Mouse (Mus musculus) mature B cell (primary cell): Measurements from ENCODE around the gene Rasgrp4.
"Not testable (repeated sequence)": the region's sequence is repeated elsewhere in the genome, so short reads cannot be mapped to it uniquely, and the experiment has no call there.

ENCODE experiments used
- in situ Hi-C: fragments of 300-500 bp; cut with MboI; formaldehyde crosslinking; loops from 2 replicates; pipeline ENCODE4 v1.14.3; 2019

The Rasgrp4 gene

GRCm38 (mm10) chr7:29134693-29135386 lies at the start of gene Rasgrp4:
Gene Rasgrp4 (plus strand): TSS chr7:29134851.
- in situ Hi-C loops = no loop called here

GRCm38 (mm10) chr7:29085981-29086380 lies 48.7 kb upstream of the Rasgrp4 start:
- in situ Hi-C loops = no loop called here

- in situ Hi-C loops = no loop called here
These were observed 47.7 kb upstream of the Rasgrp4 start for GRCm38 (mm10) chr7:29086902-29087301.

DNA sequence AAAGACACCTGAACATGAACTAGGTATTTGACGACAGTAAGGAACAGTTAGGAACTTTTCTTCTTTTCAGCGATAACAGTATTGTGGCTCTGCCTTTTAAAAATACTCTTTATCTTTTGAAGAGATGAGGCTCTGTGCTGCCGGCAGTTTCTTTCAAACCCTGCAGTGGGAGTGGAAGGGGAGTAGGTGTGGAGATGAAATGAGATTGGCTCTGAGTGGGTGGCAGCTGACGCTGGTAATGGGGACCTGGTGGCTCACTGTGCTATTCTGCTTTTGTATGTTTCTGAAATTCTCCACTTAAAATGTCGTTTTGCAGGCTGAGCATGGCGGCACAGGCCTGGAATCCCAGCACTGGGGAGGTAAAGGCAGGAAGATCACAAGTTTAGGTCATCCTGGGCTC lies 45.8 kb upstream of the Rasgrp4 start:
- in situ Hi-C loops = no loop called here

DNA sequence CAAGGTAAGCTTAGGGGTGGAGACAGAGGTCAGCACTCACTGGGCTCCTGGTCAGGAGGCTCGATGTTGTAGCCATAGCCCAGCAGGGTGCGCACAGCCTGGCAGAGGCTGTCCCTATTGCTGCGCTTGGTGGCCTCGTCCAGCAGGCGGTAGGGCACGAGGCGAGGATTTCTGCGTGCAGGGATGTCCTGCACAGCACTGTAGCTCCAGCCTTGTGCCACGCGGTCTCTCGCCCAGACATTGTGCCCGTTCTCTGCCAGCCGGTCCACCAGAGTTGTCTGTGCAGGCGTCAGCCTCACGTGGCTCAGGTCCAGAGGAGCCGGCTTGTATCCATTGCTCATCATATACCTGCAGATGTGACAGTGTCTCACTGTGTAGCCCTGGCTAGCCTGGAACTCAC lies 37.5 kb upstream of the Rasgrp4 start:
- in situ Hi-C loops = no loop called here

- in situ Hi-C loops = no loop called here
These were observed 33.2 kb upstream of the Rasgrp4 start for GRCm38 (mm10) chr7:29101286-29102017.

GRCm38 (mm10) chr7:29108992-29109955 lies 25.4 kb upstream of the Rasgrp4 start:
- in situ Hi-C loops = no loop called here

DNA sequence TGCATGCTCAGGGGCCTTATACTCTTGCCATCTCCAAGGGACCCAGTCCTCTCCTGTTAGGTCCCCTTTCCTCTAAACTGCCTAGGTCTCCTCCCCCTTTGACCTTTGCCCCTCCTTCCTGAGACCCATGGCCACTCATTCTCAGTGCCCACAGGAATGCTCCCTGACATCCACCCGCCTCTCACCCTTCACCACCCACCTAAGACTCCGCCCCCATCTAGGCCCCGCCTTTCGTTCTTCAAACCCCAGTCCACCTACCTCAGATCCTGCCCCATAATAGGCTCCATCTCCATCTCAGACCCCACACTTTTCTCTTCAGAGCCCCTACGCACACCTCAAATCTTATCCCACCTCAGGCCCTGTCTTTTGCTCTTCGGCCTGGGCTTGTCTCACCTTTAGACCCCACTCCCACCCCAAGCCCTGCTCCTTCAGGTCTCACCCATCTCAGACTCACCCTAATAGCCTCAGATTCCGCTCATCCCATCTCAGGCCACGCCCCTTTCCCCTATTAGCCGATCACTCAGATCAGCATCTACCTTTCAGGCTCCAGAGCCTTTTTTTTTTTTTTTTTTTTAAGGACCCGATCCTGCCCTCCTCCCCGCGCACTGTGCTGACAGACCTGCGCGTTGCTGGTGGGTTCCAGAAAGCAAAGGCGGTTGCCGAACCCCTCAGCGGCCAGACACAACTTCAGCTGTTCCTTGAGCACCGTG lies 16.4 kb upstream of the Rasgrp4 start:
- in situ Hi-C loops = no loop called here

DNA sequence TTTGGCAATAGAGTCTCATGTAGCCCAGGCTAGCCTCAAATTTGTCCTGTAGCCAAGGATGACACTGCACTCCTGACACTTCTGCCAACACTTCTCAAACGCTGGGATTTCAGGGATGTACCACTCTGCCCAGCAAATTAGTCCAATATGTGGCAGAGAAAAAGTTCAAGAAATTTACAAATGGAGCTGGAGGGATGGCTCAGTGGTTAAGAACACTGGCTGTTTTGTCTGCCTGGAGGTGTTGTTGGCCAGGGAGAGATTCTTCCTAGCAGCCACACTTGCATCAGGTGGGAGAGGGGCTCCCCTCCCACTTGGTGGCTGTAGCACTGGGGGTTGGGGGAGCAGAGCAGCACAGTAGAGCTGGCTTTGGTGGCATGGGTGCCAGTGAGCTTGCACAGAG lies 15.1 kb upstream of the Rasgrp4 start:
- in situ Hi-C loops = no loop called here

GRCm38 (mm10) chr7:29122821-29123220 lies 11.8 kb upstream of the Rasgrp4 start:
- in situ Hi-C loops = loop anchor here (10.0 kb wide), 1 partner anchor 122 kb away; the partner anchor contains the start of gene 2200002D01Rik

DNA sequence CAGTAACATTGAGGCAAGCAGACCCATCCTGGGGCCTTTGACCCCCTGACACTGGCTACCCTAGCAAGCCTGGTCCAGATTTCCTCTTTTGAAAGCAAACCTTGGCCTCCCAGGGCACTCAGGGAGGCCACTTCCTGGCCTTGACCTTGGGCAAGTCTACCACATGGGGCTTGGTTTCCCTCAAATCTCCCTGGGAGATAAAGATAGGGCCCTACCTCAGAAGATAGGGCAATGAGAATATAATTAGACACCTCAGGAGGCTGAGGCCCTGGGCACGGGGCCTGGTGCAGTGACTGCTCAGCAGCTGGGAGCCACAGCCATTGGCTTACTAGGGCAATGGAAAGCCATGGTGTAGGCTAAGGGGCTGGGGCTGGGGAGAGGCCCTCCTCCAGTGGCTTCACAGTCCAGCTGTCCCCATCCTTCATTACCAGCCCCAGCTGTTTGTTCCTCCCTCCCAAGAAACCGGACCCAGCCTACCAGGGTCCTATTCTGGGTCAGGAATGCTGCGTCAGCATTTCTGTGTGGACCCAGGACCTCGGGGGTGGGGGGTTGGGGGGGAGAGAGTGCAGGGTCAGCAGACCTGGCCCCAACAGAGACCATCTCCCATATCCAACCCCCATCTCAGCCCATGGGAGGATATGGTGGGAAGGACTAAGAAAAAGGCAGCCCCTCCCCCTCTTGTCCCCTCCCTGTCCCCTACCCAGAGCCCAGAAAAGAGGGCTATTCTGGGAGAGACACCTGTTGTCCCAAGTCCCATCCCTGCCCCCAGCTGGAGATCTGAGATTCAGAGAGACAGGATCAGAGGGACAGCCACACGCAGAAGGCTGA lies 10.9 kb upstream of the Rasgrp4 start:
- in situ Hi-C loops = loop anchor here (10.0 kb wide), 1 partner anchor 121 kb away; the partner anchor contains the start of gene 2200002D01Rik

DNA sequence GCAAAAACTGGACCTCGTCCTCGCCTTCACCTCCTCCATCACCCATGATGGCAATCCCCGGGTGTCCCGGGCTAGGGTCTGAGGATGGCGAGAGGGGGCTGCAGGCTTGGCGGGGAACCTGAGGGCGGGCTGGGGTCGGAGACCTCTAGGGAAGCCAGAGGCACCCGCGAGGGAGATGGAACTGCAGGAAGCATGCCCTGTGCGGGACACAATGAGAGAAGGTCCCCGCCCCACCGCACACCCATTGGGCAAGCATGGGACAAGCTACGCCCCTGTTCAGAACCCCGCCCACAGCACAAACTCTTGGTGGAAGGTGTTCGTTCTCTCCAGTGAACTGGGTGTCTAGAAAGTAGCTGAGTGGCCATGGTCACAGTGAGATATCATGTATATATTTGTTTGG lies 9.7 kb upstream of the Rasgrp4 start, which contains the start of gene Ryr1:
Gene Ryr1, minus strand, starts transcription at position 210 of the 400 bp plus-strand sequence.
- in situ Hi-C loops = loop anchor here (10.0 kb wide), 1 partner anchor 120 kb away; the partner anchor contains the start of gene 2200002D01Rik

DNA sequence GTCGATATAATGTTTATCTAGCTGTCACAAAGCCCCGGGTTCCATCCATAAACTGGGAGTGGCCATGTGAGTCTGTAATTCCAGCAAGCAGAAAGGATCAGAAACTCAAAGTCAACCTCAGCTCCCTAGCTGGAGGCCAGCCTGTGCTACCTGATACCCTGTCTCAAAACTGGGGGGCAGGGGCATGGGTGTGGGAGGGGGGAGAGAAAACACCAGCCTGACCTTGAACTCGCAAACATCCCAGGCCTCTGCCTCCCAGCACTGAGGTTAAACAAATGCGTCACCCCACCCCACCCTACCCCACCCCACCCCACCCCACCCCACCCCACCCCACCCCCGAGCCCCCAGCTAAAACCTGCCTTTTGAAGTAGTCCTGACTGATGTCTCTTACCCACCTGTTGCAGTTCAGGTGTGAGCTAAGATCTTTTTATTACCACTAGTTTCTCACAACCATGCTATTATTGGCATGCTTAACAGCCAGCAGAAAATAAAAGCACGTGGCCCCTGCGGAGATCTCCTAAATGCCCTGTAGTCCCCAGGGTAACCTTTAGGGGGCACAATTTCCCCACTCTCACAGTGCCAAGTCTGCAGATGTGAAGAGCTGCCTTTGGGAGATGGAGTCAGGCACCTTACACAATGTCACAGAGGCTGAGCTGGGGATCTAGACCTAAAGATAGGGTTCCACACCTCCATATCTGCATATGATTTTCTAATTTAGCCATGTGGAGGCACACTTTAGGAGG lies 8.3 kb upstream of the Rasgrp4 start:
- in situ Hi-C loops = loop anchor here (10.0 kb wide), 1 partner anchor 118 kb away; the partner anchor contains the start of gene 2200002D01Rik

DNA sequence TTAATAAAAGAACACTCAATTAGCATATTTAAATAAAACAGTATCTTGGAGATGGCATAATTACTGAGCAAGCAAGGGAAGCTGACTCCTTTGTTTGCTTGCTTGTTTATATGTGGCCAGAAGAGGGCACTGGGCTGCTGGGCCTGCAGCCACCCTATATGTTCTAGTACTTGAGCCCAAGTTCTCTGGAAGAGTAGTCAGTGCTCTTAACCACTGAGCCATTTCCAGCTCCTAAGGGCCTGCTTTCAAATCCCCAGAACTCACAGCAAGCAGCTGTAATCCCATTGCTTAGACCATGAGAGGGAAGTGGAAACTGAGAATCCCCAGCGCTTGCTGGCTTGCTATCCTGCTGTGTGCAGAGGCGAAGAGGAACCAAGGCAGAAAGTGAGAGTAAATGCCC lies 5.9 kb upstream of the Rasgrp4 start:
- in situ Hi-C loops = loop anchor here (10.0 kb wide), 1 partner anchor 116 kb away; the partner anchor contains the start of gene 2200002D01Rik

GRCm38 (mm10) chr7:29134230-29134629 lies 421 bp upstream of the Rasgrp4 start:
- in situ Hi-C loops = no loop called here

- in situ Hi-C loops = no loop called here
These were observed 2.8 kb downstream of the Rasgrp4 start for GRCm38 (mm10) chr7:29137429-29137828.

DNA sequence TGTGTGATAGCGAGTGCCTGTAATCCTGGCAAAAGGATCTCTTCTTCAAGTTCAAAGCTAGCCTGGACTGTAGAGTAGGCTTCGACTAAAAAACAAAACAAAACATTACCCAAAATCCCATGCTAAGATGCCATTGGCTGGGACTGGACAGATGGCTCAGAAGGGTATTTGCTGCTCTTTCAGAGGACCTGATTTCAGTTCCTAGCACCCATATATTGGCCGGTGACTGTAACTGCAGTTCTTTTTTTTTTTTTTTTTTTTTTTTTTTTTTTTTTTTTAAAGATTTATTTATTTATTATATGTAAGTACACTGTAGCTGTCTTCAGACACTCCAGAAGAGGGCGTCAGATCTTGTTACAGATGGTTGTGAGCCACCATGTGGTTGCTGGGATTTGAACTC lies 4.6 kb downstream of the Rasgrp4 start:
- in situ Hi-C loops = not testable (repeated sequence)

DNA sequence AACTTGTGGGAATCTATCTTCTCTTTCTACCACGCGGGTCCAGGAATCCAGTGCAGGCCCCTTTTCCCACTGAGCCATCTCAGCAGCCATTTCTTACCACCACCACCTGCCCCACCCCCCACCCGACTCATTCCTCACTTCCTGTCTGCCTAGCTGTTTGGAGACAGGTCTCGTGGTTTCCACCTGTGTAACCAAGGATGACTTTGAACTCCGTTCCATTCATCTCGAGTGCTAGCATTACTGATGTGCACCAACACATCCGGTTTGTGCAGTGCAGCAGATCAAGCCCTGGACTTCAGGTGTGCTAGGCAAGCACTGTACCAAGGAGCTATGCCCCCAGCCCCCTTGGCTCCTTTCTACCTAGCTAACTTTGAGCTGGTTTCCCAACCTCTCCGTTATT lies 6.8 kb downstream of the Rasgrp4 start:
- in situ Hi-C loops = no loop called here

GRCm38 (mm10) chr7:29144006-29144405 lies 9.4 kb downstream of the Rasgrp4 start:
- in situ Hi-C loops = no loop called here
